Mouse (Mus musculus): Measurements from ENCODE around the gene Borcs6.

Borcs6 gene

GRCm38 (mm10) chr11:69101604-69102402, 42.3 kb downstream of the Borcs6 start:
- DNase-seq (ENCODE audit: low spot score in 2 of 2), result peak in 1 of 2 experiments; percentile 44

DNA sequence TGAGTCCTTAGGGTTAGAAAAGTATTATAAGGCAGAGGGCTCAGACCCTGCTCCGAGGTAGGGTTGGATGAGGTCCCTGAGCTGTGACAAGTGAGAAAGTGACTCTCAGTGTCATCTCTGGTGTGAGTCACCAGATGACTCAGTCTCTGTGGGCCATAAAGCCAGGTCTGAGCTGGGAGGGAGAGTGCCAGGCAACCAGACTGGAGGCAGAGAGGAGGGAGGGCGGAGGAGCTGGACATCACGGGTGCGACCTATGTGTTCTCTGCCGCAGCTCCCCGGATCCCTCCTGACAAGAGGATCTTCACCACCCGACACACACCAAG, 42.8 kb downstream of the Borcs6 start:
- no peak for DNase-seq (ENCODE audit: low spot score in 2 of 2)

GRCm38 (mm10) chr11:69103121-69103520, 43.6 kb downstream of the Borcs6 start:
- DNase-seq (ENCODE audit: low spot score in 2 of 2), result peak in 1 of 2 experiments; percentile 26

DNA sequence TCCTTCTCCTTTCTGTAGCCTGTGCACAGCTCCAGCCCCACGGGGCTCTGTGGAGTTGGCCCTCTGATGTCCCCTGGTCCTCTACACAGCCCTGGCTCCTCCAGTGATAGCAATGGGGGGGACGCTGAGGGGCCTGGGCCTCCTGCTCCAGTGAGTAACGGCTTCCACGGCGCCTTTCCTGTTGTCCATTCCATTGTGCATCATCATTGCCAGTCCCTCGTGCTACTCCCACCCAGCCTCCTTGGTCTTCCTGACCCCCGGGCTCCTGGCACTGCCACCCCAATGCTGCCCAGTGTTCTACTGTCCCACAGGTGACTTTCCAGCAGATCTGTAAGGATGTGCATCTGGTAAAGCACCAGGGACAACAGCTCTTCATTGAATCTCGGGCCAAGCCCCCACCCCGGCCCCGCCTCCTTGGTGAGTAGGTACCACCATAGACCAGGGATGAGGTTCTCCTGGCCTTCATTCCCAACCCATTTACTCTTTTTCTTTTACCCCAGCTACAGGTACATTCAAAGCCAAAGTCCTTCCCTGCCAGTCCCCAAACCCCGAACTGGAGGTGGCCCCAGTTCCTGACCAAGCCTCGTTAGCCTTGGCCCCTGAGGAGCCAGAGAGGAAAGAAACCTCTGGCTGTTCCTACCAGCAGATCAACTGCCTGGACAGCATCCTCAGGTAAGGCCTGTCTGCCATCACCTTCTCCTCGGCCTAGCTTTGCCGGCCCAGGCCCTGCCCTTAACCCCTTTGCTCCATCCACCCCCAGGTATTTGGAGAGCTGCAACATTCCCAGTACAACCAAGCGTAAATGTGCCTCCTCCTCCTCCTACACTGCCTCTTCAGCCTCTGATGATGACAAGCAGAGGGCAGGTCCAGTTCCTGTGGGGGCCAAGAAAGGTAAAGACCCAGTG, 44.3 kb downstream of the Borcs6 start:
- peak in 1 of 2 experiments; percentile 29 for DNase-seq (ENCODE audit: low spot score in 2 of 2)

GRCm38 (mm10) chr11:69104487-69104886, 45.0 kb downstream of the Borcs6 start:
- DNase-seq (ENCODE audit: low spot score in 2 of 2), result peak in 1 of 2 experiments; percentile 21

DNA sequence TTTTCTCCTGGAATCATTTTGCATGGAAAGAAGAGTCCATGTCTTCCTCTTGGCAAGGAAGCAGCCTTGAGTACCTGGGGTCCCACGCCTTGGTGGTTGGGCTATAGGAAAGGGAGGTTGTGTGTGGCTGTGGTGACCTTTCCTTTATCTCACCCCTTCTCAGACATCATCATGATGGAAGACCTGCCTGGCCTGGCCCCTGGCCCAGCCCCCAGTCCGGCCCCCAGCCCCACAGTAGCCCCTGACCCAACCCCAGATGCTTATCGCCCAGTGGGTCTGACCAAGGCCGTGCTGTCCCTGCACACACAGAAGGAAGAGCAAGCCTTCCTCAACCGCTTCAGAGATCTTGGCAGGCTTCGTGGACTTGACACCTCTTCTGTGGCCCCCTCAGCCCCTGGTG, 45.7 kb downstream of the Borcs6 start:
- peak in 1 of 2 experiments; percentile 19 for DNase-seq (ENCODE audit: low spot score in 2 of 2)

DNA sequence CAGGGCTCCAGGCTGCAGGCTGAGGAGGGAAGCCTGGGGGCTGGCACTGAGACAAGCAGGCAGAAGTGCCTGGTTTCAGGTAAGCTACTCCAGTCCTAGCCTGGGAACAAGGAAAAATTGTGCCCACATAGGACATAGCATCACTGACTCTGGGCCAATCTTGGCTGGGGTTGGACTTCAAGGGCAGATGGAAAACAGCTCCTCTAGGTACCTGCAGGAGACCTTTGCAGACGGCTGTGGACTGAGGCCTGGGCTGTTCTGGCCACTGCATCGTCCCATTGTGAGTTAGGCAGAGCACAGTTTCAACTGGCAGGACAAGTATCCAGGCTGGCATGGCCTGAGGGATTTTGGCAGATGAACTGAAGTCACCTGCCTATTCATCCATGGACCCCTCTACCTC, 46.3 kb downstream of the Borcs6 start:
- peak in 1 of 2 experiments; percentile 30 for DNase-seq (ENCODE audit: low spot score in 2 of 2)

- no peak for DNase-seq (ENCODE audit: low spot score in 2 of 2)
Measured at GRCm38 (mm10) chr11:69106299-69106698, 46.8 kb downstream of the Borcs6 start.

DNA sequence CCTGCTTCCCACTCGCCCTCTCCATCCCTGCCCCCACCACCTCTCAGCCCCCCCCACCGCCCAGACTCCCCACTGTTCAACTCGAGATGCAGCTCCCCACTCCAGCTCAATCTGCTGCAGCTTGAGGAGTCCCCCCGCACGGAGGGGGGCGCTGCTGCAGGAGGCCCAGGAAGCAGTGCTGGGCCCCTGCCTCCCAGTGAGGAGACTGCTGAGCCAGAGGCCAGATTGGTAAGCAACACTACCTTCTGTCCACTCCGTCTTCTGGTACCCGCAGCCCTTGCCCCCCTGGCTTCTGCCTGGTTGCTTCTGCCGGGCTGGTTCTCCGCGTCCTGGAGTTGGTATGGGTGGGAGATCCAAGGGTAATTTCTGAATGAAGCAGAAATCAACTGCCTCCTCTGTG, 47.3 kb downstream of the Borcs6 start:
- DNase-seq (ENCODE audit: low spot score in 2 of 2), result no peak

DNA sequence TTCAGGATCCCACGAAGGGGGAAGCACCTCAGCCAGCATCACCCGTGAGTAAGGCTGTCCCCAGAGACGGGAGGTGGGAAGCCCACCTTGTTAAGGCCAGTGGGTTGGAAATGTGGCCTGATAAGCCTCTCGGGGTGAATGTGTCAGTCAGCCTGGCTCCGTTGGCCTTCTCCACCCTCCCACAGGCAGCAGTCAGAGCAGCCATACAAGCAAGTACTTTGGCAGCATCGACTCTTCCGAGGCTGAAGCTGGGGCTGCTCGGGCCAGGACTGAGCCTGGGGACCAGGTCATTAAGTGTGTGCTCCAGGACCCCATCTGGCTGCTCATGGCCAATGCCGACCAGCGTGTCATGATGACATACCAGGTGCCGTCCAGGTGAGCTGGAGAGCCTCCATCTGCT, 48.2 kb downstream of the Borcs6 start:
- DNase-seq (ENCODE audit: low spot score in 2 of 2), result peak in 1 of 2 experiments; percentile 36

GRCm38 (mm10) chr11:69108223-69108622, 48.7 kb downstream of the Borcs6 start:
- peak in 1 of 2 experiments; percentile 28 for DNase-seq (ENCODE audit: low spot score in 2 of 2)

DNA sequence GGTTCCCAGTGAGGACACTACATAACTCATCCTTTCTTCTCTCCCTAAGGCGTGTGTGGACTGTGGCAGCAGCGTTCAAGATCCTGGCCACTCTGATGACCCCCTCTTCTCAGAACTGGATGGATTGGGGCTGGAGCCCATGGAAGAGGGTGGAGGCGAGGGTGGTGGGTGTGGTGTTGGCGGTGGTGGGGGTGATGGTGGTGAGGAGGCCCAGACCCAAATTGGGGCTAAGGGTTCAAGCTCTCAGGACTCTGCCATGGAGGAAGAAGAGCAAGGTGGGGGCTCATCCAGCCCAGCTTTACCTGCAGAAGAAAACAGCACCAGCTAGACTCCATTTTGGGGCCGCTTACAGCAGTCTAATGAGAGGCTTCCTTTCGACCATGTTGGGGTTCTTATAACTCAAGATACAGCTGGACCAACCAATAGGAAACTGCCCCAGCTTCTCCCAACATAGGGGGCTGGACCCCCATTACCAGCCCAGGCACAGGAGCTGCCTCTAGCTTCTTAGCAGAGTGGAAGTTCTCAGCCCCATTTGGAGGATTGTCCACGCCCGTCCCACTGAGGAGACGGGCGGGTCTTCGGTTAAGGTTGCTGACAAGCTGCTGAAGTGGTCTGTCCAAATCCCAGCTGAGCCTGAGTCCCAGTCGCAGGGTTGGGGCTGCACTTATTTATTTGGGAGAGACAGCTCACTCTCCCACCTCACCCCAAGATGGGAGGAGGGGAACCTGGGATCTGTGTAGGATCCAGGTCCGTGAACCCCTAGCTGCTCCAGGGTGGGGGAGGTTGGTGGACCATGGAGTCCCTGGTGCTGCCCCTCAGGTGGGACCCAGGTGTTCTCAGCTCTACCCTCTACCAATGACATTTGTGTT, 49.7 kb downstream of the Borcs6 start:
- DNase-seq (ENCODE audit: low spot score in 2 of 2), result peak in 1 of 2 experiments; percentile 42

GRCm38 (mm10) chr11:69110319-69111046, 51.0 kb downstream of the Borcs6 start:
- DNase-seq (ENCODE audit: low spot score in 2 of 2), result peak; percentile 91 to 95

All from right cerebral cortex, postnatal 10 days (tissue).